Mouse (Mus musculus): ENCODE results near the gene Plekho1. TPM values are rescaled to one million over a fixed set of nuclear protein-coding genes. Genes with fewer than 3 reads are reported as not detected.

Plekho1 gene
- polyA plus RNA-seq, 1 experiment from 2014 or later, result 82.2 TPM

DNA sequence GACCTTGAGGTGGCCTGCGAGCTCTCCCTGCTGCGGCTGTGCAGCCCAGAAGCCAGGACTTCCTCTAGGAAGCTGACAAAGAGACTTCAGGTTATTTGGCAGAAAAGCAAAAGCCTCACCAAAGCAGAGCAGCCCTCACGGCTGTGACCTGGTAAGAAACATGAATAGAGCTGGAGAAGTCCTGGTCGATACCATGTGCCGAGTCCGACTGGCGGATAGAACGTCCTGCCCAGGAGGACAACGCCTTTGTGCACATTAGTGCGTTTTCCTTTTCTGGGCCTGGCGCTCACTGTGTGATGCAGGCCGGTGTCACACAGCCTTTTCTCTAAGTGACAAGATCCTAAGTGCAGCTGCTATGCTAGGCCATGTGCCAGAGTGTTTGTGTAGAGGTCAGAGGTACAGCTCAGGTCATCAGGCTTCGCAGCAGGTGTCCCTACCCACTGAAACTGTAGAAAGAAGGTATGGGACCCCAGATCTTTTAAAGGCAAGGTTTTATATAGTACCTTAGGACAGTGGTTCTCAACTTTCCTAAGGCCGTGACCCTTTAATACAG is 4.4 kb upstream of the Plekho1 start:
- H3K4me2 ChIP-seq, result no peak overlapping the region
- H3K27ac ChIP-seq (ENCODE audit: low read depth, low read length), result no peak overlapping the region
- ATAC-seq (replicated peaks; ENCODE audit: insufficient number of reproducible peaks, low FRiP score, low TSS enrichment), result no peak
- no peak overlapping the region; the same call in 1 of the 2 replicates for H3K9ac ChIP-seq (ENCODE audit: low read depth, low read length)
- 77% methylated on average over 14 of the region's 14 CpGs for WGBS (ENCODE audit: insufficient replicate concordance)
- H3K36me3 ChIP-seq (ENCODE audit: control insufficient read depth, insufficient read depth, low read length), result 0 out of 2 replicates have a peak, but pooled peaks cover 3% of the 10 kb centered on the region
- no peak overlapping the region for H3K4me3 ChIP-seq (ENCODE audit: low read depth, low read length)
- H3K4me1 ChIP-seq (ENCODE audit: control insufficient read depth, insufficient read depth, low read length), result peaks cover 29% of the 10 kb centered on the region
- H3K27me3 ChIP-seq (ENCODE audit: control insufficient read depth, insufficient read depth, low read length), result no peaks in the 10 kb centered on the region
- H3K9me3 ChIP-seq (replicated peaks; ENCODE audit: control insufficient read depth, low read length), result no peaks in the 10 kb centered on the region

DNA sequence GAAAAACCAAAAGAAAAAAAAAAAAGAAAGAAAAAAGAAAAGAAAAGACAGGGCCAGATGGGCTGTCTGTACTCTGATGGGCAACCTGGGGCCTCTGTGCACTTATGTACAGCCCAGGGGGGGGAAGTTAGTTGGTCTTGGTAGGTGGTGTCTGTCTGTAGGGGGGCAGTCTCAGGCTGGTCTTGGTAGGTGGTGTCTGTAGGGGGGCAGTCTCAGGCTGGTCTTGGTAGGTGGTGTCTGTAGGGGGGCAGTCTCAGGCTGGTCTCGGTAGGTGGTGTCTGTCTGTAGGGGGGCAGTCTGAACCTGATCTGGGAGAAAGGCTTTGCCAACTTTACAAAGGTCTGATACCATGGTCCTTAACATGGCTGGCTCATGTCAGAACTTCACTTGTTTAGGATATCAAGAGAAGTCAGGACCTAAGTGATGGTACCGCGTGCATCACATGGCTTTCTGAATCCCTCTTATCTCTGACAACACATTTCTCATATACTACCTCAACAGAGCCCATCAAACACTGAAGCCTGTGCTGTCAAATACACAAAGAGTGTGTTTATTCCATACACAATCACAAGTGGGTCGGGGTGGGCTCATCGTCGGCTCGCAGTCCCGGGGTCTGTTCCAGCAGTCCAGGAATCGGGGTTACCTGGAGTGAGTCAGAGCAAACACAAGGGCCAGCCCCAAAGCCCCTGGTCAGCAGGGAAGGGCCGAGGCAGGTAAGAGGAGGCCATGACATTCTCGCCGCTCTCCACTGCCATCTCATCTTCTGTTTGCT is 3.7 kb upstream of the Plekho1 start:
- Histone ChIP-seq H3K4me3 (ENCODE audit: low read depth, low read length) (no peak overlapping the region), H3K27ac (ENCODE audit: low read depth, low read length) (no peak overlapping the region), H3K36me3 (ENCODE audit: control insufficient read depth, insufficient read depth, low read length) (0 out of 2 replicates have a peak, but pooled peaks cover 3% of the 10 kb centered on the region), H3K9me3 (replicated peaks; ENCODE audit: control insufficient read depth, low read length) (no peaks in the 10 kb centered on the region), H3K27me3 (ENCODE audit: control insufficient read depth, insufficient read depth, low read length) (no peaks in the 10 kb centered on the region), H3K9ac (ENCODE audit: low read depth, low read length) (no peak overlapping the region; the same call in 1 of the 2 replicates), H3K4me1 (ENCODE audit: control insufficient read depth, insufficient read depth, low read length) (peaks cover 29% of the 10 kb centered on the region), H3K4me2 (no peak overlapping the region)
- no peak for ATAC-seq (replicated peaks; ENCODE audit: insufficient number of reproducible peaks, low FRiP score, low TSS enrichment)
- WGBS (ENCODE audit: insufficient replicate concordance), result 78% methylated on average over 12 of the region's 12 CpGs

DNA sequence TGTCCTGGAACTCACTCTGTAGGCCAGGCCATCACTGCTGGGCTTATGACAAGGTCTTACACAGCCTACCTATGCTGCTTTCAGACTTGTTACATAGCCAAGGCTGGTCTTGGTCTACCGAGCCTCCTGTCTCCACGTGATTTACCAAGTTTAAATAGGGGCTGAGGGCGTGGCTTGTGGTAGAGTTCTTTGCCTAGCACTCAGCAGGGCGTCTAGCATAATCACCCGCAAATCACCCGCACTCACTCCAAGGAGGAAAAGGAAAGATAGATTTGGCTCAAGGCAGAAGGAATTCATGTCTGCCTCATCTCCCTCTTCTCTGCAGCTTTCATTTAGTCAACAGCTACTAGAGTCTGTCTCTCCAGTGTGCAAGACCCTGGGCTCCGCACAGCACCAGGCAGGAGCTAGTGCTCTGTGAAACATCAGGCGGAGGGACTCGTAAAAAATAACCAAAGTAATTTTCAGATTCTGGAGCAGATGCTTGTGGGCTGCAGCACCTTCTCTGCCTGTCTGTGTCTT is 1.5 kb upstream of the Plekho1 start:
- peak overlapping the region; percentile 99; the same call in 1 of the 2 replicates for H3K27ac ChIP-seq (ENCODE audit: low read depth, low read length)
- H3K36me3 ChIP-seq (ENCODE audit: control insufficient read depth, insufficient read depth, low read length), result peaks cover 3% of the 10 kb centered on the region
- H3K9me3 ChIP-seq (replicated peaks; ENCODE audit: control insufficient read depth, low read length), result no peaks in the 10 kb centered on the region
- no peaks in the 10 kb centered on the region for H3K27me3 ChIP-seq (ENCODE audit: control insufficient read depth, insufficient read depth, low read length)
- ATAC-seq (replicated peaks; ENCODE audit: insufficient number of reproducible peaks, low FRiP score, low TSS enrichment), result 0 out of 2 replicates have a peak, but pooled peaks have one; percentile 13
- H3K9ac ChIP-seq (ENCODE audit: low read depth, low read length), result peak overlapping the region; percentile 4; the same call in 1 of the 2 replicates
- peak overlapping the region; percentile 89 for H3K4me2 ChIP-seq
- WGBS (ENCODE audit: insufficient replicate concordance), result 16% methylated on average over 9 of the region's 9 CpGs
- H3K4me3 ChIP-seq (ENCODE audit: low read depth, low read length), result peak overlapping the region; percentile 75; the same call in 1 of the 2 replicates
- H3K4me1 ChIP-seq (ENCODE audit: control insufficient read depth, insufficient read depth, low read length), result peaks cover 49% of the 10 kb centered on the region

DNA sequence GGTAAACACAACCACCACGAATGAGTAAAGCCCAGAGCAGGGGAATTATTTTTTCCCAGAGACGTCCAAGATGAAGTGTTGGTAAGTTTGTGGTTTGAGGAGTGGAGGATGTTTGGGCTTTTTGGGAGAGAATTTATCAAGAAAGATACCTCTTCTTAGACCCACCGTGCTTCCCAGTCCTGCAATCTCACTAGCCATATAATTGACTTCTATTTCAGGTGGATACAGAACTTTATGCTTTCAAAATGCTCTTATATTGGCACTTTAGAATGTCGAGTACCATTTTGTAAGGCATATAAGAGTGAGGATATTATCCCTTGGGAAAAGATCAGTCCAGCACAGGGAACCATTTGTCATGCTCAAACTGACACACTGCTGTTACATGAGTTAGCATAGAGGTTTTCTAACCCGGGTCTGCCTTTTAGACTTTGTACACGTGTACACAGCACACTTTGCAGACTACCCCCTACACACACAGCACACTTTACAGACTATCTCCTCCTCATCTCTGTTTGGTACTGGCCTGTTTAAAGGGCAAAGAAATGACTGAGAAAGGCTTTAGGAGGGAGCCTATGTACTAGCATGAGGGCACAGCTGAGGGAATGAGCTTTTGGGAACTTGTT is 761 bp upstream of the Plekho1 start:
- peak overlapping the region; percentile 99 for H3K27ac ChIP-seq (ENCODE audit: low read depth, low read length)
- peak overlapping the region; percentile 75 for H3K4me3 ChIP-seq (ENCODE audit: low read depth, low read length)
- peak overlapping the region; percentile 89 for H3K4me2 ChIP-seq
- WGBS (ENCODE audit: insufficient replicate concordance), result 9% methylated on average over 6 of the region's 6 CpGs
- H3K27me3 ChIP-seq (ENCODE audit: control insufficient read depth, insufficient read depth, low read length), result no peaks in the 10 kb centered on the region
- peak overlapping the region; percentile 99 for H3K9ac ChIP-seq (ENCODE audit: low read depth, low read length)
- H3K4me1 ChIP-seq (ENCODE audit: control insufficient read depth, insufficient read depth, low read length), result peaks cover 56% of the 10 kb centered on the region
- ATAC-seq (replicated peaks; ENCODE audit: insufficient number of reproducible peaks, low FRiP score, low TSS enrichment), result no peak
- H3K36me3 ChIP-seq (ENCODE audit: control insufficient read depth, insufficient read depth, low read length), result peaks cover 10% of the 10 kb centered on the region
- H3K9me3 ChIP-seq (replicated peaks; ENCODE audit: control insufficient read depth, low read length), result no peaks in the 10 kb centered on the region

DNA sequence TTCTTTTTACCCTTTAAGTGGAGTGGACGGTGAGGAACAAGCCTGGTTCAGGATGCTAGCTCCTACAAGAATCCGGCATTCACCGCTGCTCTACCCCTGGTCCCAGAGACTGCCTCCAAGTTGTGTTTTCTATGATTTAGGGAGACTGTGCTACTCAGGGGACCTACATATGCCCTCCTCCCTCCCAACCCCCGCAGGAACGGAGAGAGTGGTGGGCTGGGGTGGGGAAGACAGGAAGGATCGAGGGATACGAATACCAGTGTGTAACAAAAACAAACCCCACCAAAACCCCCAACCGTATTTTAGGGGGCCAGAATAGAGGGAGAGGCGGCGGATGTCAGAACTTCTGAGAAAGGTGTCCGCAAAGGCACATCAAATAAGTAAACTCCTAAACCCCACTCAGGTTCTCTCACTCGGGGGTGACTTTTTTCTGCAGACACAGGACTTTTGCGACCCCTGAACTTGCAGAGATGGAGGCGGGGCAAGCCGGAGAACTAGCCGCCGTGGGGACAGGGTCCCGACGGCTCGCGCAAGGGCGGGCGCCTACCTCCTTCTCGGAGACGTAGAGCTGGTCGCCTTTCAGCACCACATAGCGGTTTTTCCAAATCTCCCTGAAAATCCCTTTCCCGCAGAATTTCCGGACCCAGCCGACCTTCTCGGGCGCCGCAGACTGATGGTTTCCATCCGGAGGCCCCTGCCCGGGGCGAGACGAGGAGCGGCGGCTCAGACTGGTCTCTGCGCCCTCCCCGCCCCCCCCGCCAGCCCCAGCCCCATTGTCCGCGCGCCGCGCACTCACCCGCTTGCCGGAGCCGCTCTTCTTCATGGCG is 613 bp downstream of the Plekho1 start:
- peak; percentile 11; the same call in 1 of the 2 replicates for ATAC-seq (replicated peaks; ENCODE audit: insufficient number of reproducible peaks, low FRiP score, low TSS enrichment)
- H3K9me3 ChIP-seq (replicated peaks; ENCODE audit: control insufficient read depth, low read length), result no peaks in the 10 kb centered on the region
- peaks cover 50% of the 10 kb centered on the region for H3K4me1 ChIP-seq (ENCODE audit: control insufficient read depth, insufficient read depth, low read length)
- WGBS (ENCODE audit: insufficient replicate concordance), result 1% methylated on average over 49 of the region's 51 CpGs
- peak overlapping the region; percentile 99 for H3K9ac ChIP-seq (ENCODE audit: low read depth, low read length)
- H3K4me2 ChIP-seq, result peak overlapping the region; percentile 89
- peak overlapping the region; percentile 99 for H3K27ac ChIP-seq (ENCODE audit: low read depth, low read length)
- peaks cover 22% of the 10 kb centered on the region for H3K36me3 ChIP-seq (ENCODE audit: control insufficient read depth, insufficient read depth, low read length)
- no peaks in the 10 kb centered on the region for H3K27me3 ChIP-seq (ENCODE audit: control insufficient read depth, insufficient read depth, low read length)
- peak overlapping the region; percentile 75 for H3K4me3 ChIP-seq (ENCODE audit: low read depth, low read length)

DNA sequence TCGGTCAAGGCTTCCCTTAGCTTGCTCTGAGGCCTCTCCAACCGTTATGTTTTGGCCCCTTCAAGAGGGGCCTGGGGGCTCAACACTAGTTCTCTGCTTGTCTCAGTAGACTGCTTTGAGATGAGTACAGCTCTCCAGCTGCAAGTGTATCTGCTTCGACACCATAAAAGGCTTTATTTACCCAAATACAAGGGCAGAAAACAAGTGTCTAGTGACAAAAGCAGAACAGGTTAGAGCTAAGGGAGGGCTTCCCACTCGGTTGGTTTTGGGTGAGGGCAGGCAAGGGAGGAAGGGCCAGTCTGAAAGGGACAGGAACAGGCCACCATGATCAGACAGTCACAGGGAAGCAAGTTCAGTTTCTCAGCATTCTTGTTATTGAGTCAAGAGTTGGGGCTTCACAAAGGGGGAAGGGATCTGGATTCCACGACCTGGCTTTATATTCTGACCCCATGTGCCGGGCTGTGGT is 1.4 kb downstream of the Plekho1 start:
- 5% methylated on average over 6 of the region's 6 CpGs for WGBS (ENCODE audit: insufficient replicate concordance)
- H3K4me3 ChIP-seq (ENCODE audit: low read depth, low read length), result peak overlapping the region; percentile 75
- peaks cover 48% of the 10 kb centered on the region for H3K4me1 ChIP-seq (ENCODE audit: control insufficient read depth, insufficient read depth, low read length)
- ATAC-seq (replicated peaks; ENCODE audit: insufficient number of reproducible peaks, low FRiP score, low TSS enrichment), result no peak
- H3K9me3 ChIP-seq (replicated peaks; ENCODE audit: control insufficient read depth, low read length), result no peaks in the 10 kb centered on the region
- H3K9ac ChIP-seq (ENCODE audit: low read depth, low read length), result peak overlapping the region; percentile 99
- H3K27ac ChIP-seq (ENCODE audit: low read depth, low read length), result peak overlapping the region; percentile 99
- H3K4me2 ChIP-seq, result peak overlapping the region; percentile 89
- peaks cover 23% of the 10 kb centered on the region for H3K36me3 ChIP-seq (ENCODE audit: control insufficient read depth, insufficient read depth, low read length)
- no peaks in the 10 kb centered on the region for H3K27me3 ChIP-seq (ENCODE audit: control insufficient read depth, insufficient read depth, low read length)

DNA sequence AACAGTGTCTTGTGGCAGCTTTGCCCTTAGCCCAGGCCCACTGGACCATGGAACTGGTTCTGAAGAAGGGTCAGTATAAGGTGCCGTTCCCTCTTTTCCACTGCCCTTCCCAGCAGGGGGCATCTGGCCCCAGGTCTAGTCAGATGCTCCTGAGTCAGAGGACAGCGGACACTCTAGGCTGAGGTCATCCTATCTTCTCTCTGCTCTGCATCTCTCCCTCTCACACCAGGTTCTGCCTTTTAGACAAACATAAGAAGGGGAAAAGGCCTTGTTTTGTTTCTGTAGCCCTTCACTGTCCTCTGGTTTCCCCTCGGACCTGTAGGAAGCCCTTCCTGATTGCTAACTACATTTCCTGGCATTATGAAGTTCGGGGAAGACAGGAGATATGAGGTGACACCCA is 1.9 kb downstream of the Plekho1 start:
- 9% methylated on average over 4 of the region's 4 CpGs for WGBS (ENCODE audit: insufficient replicate concordance)

More for the DNA sequence above, 1.9 kb downstream of the Plekho1 start:
- H3K4me3 ChIP-seq (ENCODE audit: low read depth, low read length), result peak overlapping the region; percentile 75
- H3K4me1 ChIP-seq (ENCODE audit: control insufficient read depth, insufficient read depth, low read length), result peaks cover 51% of the 10 kb centered on the region
- no peaks in the 10 kb centered on the region for H3K27me3 ChIP-seq (ENCODE audit: control insufficient read depth, insufficient read depth, low read length)
- H3K9ac ChIP-seq (ENCODE audit: low read depth, low read length), result peak overlapping the region; percentile 99
- peak overlapping the region; percentile 99 for H3K27ac ChIP-seq (ENCODE audit: low read depth, low read length)
- no peak for ATAC-seq (replicated peaks; ENCODE audit: insufficient number of reproducible peaks, low FRiP score, low TSS enrichment)
- H3K9me3 ChIP-seq (replicated peaks; ENCODE audit: control insufficient read depth, low read length), result no peaks in the 10 kb centered on the region
- peaks cover 28% of the 10 kb centered on the region for H3K36me3 ChIP-seq (ENCODE audit: control insufficient read depth, insufficient read depth, low read length)
- peak overlapping the region; percentile 89 for H3K4me2 ChIP-seq
